Mouse (Mus musculus) c-Kit-positive CD71-positive TER-119-negative erythroid progenitor cells, embryonic 14.5 days (primary cell): ENCODE data around the gene Gpx2.
A peak's percentile ranks its signal among the peaks of the same experiment; 100 is the strongest.
"Not testable (repeated sequence)": the region's sequence is repeated elsewhere in the genome, so short reads cannot be mapped to it uniquely, and the experiment has no call there.

Experiments used
- DNase-seq: peaks from one replicate; pipeline ENCODE4 v3.0.0-alpha.2; 2013; ENCODE audit warnings: low read depth

Gene Gpx2

DNA sequence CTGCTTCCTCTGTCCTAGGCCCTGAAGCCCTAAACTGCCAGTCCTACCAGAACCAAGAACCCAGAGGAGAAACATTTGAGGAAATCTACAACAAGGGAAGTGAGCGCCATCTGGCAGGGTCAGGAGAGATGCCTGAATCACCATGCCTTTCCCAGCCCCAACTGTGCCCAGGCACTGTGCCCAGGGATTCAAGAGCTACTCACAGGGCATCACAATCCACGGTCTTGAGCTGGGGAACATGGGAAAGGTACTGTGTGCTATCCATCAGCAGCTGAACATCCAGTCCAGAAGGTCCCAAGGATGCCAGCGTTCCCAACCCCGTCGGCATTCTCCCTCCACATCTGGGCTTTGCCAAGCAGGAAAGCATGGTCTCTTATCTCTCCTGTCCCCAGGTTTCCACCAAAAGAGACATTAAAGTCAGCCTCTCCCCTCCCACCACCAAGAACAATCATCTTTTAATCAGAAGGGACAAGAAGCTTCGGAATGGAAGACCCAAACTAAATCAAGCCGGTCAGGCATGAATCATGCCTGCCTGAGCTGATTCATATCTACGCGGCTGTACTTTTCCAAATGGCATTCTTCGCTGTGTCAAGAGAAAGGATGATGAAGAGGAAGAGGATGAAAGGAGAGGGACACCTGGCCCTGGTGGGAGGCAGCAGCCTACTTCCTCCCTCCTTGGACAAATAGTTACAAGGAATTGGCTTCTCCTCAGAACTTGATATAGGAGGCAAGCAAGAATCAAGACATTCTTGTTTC, 9.9 kb upstream of the Gpx2 start:
- no peak for DNase-seq

DNA sequence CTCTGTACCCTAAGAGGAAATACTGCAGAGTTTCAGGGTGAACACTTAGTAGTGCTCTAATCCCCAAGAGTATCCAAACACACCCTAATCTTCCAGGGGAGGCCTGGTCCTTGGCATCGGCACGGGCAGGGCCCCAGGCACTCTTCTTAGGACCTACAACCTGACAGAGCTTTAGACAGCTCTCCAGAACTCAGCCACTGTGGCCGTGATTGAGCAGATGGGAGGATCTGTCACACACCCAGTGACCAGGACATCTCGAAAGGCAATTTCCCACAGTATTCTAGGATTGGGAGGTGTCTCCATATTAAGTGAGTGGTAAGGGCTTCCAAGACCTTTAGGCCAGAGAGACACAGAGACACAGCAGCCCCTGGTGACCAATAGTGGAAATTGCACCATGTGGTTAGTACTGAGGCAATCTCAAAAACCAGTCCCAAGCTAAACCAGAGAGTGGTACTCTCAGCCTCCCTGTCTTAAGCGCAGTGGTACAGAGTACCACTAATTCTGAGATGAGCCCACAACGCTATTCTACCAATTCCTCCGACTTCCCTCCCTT, 8.4 kb upstream of the Gpx2 start:
- DNase-seq = peak; percentile 37

GRCm38 (mm10) chr12:76803028-76803427, 7.7 kb upstream of the Gpx2 start:
- no peak for DNase-seq

GRCm38 (mm10) chr12:76798008-76798720, 2.8 kb upstream of the Gpx2 start:
- DNase-seq = no peak

GRCm38 (mm10) chr12:76796938-76797539, 1.7 kb upstream of the Gpx2 start:
- no peak for DNase-seq

GRCm38 (mm10) chr12:76792540-76792939, 2.8 kb downstream of the Gpx2 start:
- DNase-seq = not testable (repeated sequence)

DNA sequence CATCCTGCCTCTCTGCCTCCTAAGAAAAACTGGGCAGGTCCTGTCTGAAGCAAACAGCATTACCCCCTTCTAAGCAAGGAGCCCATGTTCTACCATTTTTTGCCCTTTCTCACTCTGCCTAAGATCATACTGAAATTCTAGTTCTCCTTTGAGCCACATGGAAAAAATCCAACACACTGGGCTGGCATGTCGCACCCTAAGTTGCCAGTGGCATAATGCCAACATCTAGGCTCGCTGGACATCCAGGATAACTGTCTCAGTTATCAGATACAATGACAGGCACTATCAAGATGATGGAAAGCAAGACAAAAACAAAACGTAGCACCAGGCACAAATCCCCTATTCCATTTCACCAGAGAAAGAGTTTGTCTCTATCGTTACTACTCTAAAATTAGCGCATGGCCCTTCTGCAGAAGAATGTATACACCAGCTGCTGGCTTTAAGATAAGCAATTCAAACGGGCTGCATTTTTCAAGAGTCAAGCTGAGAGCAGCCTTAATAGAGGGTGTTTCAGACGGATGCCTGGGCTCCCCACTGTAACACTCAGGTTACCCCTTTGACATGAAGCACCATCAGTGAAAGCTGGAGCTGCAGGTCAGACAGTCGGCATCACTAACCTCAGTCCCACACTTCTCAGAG, 4.8 kb downstream of the Gpx2 start:
- DNase-seq = no peak

DNA sequence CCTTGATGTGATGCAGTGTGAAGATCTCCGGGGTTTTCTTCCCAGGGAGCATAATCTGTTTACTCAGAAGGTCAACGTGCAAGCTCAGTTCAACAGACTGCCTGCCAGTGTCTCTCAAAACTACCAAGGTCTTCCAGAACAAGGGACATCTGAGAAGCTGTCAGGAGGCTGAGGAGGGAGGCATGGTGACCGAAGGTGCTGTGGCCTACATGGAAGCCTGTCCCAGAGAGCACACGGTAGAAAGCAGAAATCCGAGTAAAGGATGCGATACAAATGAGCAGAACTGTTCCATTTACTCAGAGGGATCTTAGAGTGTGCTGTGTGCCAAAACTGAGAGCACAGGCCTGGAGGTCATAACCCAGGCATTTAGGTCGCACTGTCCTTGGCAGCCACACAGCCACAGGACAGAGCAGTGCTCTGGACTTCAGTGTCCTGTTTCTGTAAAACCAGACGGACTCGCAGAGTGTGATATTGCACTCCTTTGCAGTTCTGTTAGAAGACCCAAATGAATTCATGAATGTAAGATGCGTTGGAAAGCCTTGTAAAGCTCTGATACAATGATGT, 11.2 kb downstream of the Gpx2 start:
- DNase-seq = no peak

- DNase-seq = no peak
These were observed 14.5 kb downstream of the Gpx2 start for GRCm38 (mm10) chr12:76780639-76781468.

GRCm38 (mm10) chr12:76779951-76780350, 15.4 kb downstream of the Gpx2 start:
- DNase-seq = no peak

DNA sequence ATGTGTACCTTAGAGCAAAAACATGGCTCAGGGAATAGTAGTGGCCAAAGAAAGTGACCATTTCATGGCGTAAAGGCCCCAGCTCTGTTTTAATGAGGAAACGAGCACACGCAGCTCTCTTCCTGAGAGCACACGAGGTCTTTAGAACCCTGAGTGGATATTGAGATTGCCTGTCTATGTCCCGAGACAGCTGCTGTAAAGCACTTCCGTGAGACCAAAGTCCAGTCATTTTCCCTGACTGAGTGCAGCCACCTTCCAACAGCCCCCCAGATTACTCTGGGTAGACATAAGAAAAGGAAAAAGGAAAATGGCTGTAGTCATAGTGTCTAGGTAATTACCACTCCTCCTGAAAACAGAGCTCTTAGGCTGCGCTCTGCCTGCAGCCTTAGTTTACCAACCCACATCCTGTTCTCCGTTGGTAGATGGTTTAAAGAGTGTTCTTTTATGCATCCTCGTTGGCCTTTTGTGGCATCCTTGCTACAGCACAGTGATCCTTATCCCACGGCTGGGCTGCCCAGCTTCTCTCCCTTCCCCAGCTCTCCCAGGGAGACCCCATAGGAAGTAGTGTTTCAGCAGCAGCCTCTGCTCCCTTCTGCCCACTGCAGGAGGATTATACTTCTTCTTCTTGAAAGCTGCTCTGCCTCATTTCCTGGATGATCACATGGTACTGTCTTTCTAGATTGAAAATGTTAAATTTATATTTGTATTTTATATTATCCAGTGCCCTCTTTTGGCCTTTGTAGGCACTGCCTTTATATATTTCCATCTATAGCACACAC, 16.9 kb downstream of the Gpx2 start:
- DNase-seq = no peak

GRCm38 (mm10) chr12:76777845-76778244, 17.5 kb downstream of the Gpx2 start:
- no peak for DNase-seq

DNA sequence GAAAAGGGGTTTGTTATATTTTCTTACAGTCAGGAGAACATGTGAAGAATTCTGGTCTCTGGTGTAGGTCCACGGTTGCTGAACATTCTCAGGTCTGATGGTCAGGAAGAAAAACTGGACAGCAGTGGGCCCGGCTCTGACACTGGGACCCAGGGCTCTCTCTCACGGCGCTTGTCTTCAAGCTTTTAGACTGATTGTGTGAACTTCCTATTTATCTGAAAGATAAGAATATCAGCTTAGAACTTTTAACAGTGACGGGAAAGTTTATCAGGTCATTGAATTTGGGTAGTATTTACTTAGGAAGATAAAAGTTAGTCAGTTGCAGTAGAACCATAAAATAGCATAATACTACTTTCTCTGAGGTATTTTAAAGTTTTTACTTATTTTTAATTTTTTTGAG, 18.5 kb downstream of the Gpx2 start:
- DNase-seq = no peak

DNA sequence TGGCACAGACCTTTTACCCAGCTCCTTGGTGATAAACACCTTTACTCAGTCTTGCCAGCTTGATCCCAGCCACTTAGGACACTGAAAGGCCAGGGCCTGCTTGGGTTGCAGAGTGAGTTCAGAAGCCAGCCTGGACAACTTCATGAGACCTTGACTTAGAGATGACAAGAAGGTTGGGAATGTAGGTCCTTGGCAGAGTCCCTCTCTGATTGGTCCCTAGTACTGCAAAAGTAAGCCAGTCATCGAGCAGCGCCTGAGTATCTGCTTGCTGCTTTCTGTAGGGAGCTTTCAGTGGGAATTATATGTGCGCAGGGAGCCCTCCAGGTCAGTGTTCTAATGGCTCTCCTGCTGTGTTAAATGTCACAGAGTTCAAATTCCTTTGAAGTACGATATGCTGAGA, 20.2 kb downstream of the Gpx2 start:
- no peak for DNase-seq

DNA sequence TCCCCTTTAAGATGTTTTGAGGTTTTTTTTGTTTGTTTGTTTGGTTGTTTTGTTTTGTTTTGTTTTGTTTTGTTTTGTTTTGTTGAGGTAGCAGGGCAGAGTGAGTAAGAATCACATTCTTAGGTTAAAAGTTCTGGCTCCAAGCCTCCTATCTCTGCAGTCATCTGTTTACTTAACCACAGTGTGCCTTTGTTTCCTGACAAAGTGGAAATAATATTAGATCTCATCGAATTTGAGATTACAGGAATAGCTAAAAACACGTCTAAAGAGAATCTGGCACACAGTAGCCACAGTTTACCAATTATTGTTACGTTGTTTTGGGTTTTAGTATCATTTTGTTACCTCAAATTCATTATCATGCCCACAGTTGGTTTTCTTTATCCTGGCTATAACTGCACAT, 20.7 kb downstream of the Gpx2 start:
- no peak for DNase-seq

DNA sequence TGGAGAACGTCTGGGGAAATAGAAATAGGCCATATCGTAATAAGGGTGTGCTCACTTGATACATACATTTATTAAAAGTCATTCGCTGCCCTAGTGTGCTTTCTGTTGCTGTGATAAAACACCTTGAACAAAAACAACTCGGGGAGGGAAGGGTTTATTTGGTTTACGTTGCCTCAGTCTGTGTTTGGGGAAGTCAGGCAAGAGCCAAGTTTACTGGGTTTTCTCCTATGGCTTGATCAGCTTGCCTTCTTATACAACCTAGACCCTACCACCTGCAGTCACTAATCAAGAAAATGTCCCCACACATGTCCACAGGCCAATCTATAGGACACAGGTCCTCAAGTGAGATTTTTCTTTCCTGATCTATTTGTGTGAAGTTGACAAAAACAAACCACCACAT, 23.8 kb downstream of the Gpx2 start:
- no peak for DNase-seq

GRCm38 (mm10) chr12:76770841-76771500, 24.4 kb downstream of the Gpx2 start:
- DNase-seq = no peak

DNA sequence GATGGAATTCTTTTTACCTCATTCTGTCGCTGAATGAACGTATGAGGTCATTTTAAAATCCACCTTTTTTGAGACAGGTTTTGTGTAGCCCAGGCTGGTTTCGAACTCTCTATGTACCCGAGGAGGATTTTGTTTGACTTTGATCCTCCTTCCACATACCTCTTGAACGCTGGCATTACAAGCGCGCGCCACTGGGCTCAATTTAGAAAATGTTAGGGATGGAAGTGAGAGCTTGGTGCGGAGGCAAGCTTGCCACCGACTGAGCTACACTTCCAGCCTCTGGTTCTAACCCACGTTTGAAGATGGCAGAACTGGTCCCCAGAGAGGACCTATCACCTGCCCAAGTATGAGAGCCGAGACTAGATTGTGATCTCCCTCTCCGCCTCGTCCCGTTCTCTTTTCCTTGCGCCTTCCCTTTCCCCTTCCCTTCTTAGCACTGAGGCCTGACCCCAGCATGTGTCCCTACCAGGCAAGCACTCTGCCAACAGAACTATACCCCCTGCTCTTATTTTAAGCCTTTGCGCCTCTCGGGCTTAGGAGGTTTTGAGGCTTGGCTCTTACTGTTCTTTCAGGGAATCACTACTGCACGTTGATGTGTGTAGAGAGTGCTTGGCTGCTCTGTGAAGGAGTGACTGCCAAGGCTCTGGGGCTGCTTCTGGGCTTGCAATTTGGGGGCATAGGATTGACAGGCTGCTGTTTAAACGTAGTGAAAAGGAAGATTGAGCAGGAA, 29.3 kb downstream of the Gpx2 start:
- no peak for DNase-seq

- DNase-seq = peak; percentile 100
These were observed 30.0 kb downstream of the Gpx2 start, which contains the start of the genes Churc1 and Fntb for GRCm38 (mm10) chr12:76765354-76765851. Gene Churc1, plus strand, starts transcription at chr12:76765538. Gene Fntb, plus strand, starts transcription at chr12:76765589.
